Mouse (Mus musculus): ENCODE measurements around the gene Zmynd12.

Gene Zmynd12

GRCm38 (mm10) chr4:119450436-119450835, 27.8 kb downstream of the Zmynd12 start:
- no peak for DNase-seq

- DNase-seq, result no peak
Observed at GRCm38 (mm10) chr4:119453128-119453527, 30.5 kb downstream of the Zmynd12 start.

- no peak for DNase-seq
Observed at GRCm38 (mm10) chr4:119453533-119453932, 30.9 kb downstream of the Zmynd12 start.

GRCm38 (mm10) chr4:119460296-119460695, 37.7 kb downstream of the Zmynd12 start:
- DNase-seq, result peak; percentile 51

GRCm38 (mm10) chr4:119460728-119461141, 38.1 kb downstream of the Zmynd12 start:
- peak; percentile 89 for DNase-seq

GRCm38 (mm10) chr4:119462457-119462856, 39.8 kb downstream of the Zmynd12 start:
- DNase-seq, result no peak

GRCm38 (mm10) chr4:119462858-119463755, 40.5 kb downstream of the Zmynd12 start:
- DNase-seq, result peak; percentile 89

GRCm38 (mm10) chr4:119463756-119464419, 41.3 kb downstream of the Zmynd12 start:
- no peak for DNase-seq

GRCm38 (mm10) chr4:119465841-119466240, 43.2 kb downstream of the Zmynd12 start:
- peak; percentile 38 for DNase-seq

- DNase-seq, result peak; percentile 72
Observed at GRCm38 (mm10) chr4:119467720-119468380, 45.2 kb downstream of the Zmynd12 start.

- no peak for DNase-seq
Observed at GRCm38 (mm10) chr4:119472545-119472944, 49.9 kb downstream of the Zmynd12 start.

GRCm38 (mm10) chr4:119473150-119473549, 50.5 kb downstream of the Zmynd12 start:
- no peak for DNase-seq

- no peak for DNase-seq
Observed at GRCm38 (mm10) chr4:119483051-119483450, 60.4 kb downstream of the Zmynd12 start.

- no peak for DNase-seq
Observed at GRCm38 (mm10) chr4:119484882-119485281, 62.3 kb downstream of the Zmynd12 start.

- no peak for DNase-seq
Observed at GRCm38 (mm10) chr4:119489666-119490065, 67.1 kb downstream of the Zmynd12 start.

GRCm38 (mm10) chr4:119490806-119491205, 68.2 kb downstream of the Zmynd12 start:
- DNase-seq, result peak; percentile 55

GRCm38 (mm10) chr4:119492291-119492932, 69.8 kb downstream of the Zmynd12 start, which contains the start of gene Rimkla:
Gene Rimkla, minus strand, starts transcription at chr4:119492628.
- peak; percentile 84 for DNase-seq

GRCm38 (mm10) chr4:119492933-119493327, 70.3 kb downstream of the Zmynd12 start:
- DNase-seq, result no peak

GRCm38 (mm10) chr4:119498319-119498848, 75.8 kb downstream of the Zmynd12 start:
- DNase-seq, result no peak

GRCm38 (mm10) chr4:119511591-119511990, 89.0 kb downstream of the Zmynd12 start:
- DNase-seq, result no peak

- DNase-seq, result no peak
Observed at GRCm38 (mm10) chr4:119512731-119513141, 90.1 kb downstream of the Zmynd12 start.

Measured in cerebellum, adult 9-11 months (tissue).